Mouse (Mus musculus): ENCODE results near the gene Ostn. TPM values are rescaled to one million over a fixed set of nuclear protein-coding genes. Genes with fewer than 3 reads are reported as not detected.
"Not testable (repeated sequence)": the region's sequence is repeated elsewhere in the genome, so short reads cannot be mapped to it uniquely, and the experiment has no call there.

The Ostn gene
- not detected in 2 replicates for polyA plus RNA-seq (2015; fragmentation: Nextera tagmentation; extraction: Ambion mirVana)

- not testable (repeated sequence) for ATAC-seq (ENCODE audit: borderline replicate concordance, extremely low read depth, low FRiP score, low TSS enrichment); H3K4me2 ChIP-seq; H3K4me1 ChIP-seq; H3K27ac ChIP-seq; H3K9me3 ChIP-seq; H3K4me3 ChIP-seq; H3K36me3 ChIP-seq; H3K27me3 ChIP-seq; H3K9ac ChIP-seq
- 56% methylated on average over 4 of the region's 4 CpGs for WGBS
Measured at GRCm38 (mm10) chr16:27307189-27307588, at the start of gene Ostn. Gene Ostn, plus strand, starts transcription at chr16:27307489.

GRCm38 (mm10) chr16:27268748-27269147, 38.5 kb upstream of the Ostn start:
- no peaks in the 10 kb centered on the region for H3K27me3 ChIP-seq
- 74% methylated on average over 4 of the region's 4 CpGs for WGBS
- no peaks in the 10 kb centered on the region for H3K9me3 ChIP-seq
- no peaks in the 10 kb centered on the region for H3K36me3 ChIP-seq
- H3K4me2 ChIP-seq, result no peak overlapping the region
- no peak for ATAC-seq (ENCODE audit: borderline replicate concordance, extremely low read depth, low FRiP score, low TSS enrichment)
- H3K4me1 ChIP-seq, result no peaks in the 10 kb centered on the region
- H3K4me3 ChIP-seq, result no peak overlapping the region
- H3K27ac ChIP-seq, result no peak overlapping the region
- no peak overlapping the region for H3K9ac ChIP-seq

GRCm38 (mm10) chr16:27287410-27287809, 19.9 kb upstream of the Ostn start:
- Histone ChIP-seq H3K9me3 (no peaks in the 10 kb centered on the region), H3K4me1 (no peaks in the 10 kb centered on the region), H3K4me2 (no peak overlapping the region), H3K9ac (no peak overlapping the region), H3K27me3 (no peaks in the 10 kb centered on the region), H3K36me3 (no peaks in the 10 kb centered on the region), H3K4me3 (no peak overlapping the region), H3K27ac (no peak overlapping the region)
- no peak for ATAC-seq (ENCODE audit: borderline replicate concordance, extremely low read depth, low FRiP score, low TSS enrichment)
- 81% methylated on average over 3 of the region's 3 CpGs for WGBS

GRCm38 (mm10) chr16:27296508-27296907, 10.8 kb upstream of the Ostn start:
- no peak overlapping the region for H3K27ac ChIP-seq
- H3K4me1 ChIP-seq, result no peaks in the 10 kb centered on the region
- no peaks in the 10 kb centered on the region for H3K9me3 ChIP-seq
- no peak for ATAC-seq (ENCODE audit: borderline replicate concordance, extremely low read depth, low FRiP score, low TSS enrichment)
- no peaks in the 10 kb centered on the region for H3K27me3 ChIP-seq
- WGBS, result 94% methylated on average over 3 of the region's 3 CpGs
- no peak overlapping the region for H3K4me2 ChIP-seq
- H3K4me3 ChIP-seq, result no peak overlapping the region
- no peaks in the 10 kb centered on the region for H3K36me3 ChIP-seq
- H3K9ac ChIP-seq, result no peak overlapping the region

- Histone ChIP-seq H3K27ac (no peak overlapping the region), H3K27me3 (no peaks in the 10 kb centered on the region), H3K9me3 (no peaks in the 10 kb centered on the region), H3K4me2 (no peak overlapping the region), H3K4me1 (no peaks in the 10 kb centered on the region), H3K9ac (no peak overlapping the region), H3K36me3 (no peaks in the 10 kb centered on the region), H3K4me3 (no peak overlapping the region)
- WGBS, result 70% methylated on average over 2 of the region's 2 CpGs
- ATAC-seq (ENCODE audit: borderline replicate concordance, extremely low read depth, low FRiP score, low TSS enrichment), result no peak
Measured at GRCm38 (mm10) chr16:27296929-27297328, 10.4 kb upstream of the Ostn start.

- Histone ChIP-seq H3K9ac (no peak overlapping the region), H3K36me3 (no peaks in the 10 kb centered on the region), H3K4me2 (no peak overlapping the region), H3K27me3 (no peaks in the 10 kb centered on the region), H3K4me3 (no peak overlapping the region), H3K4me1 (no peaks in the 10 kb centered on the region), H3K9me3 (no peaks in the 10 kb centered on the region), H3K27ac (no peak overlapping the region)
- no peak for ATAC-seq (ENCODE audit: borderline replicate concordance, extremely low read depth, low FRiP score, low TSS enrichment)
- WGBS, result 59% methylated on average over 1 of the region's 1 CpGs
Measured at GRCm38 (mm10) chr16:27319099-27319498, 11.8 kb downstream of the Ostn start.

GRCm38 (mm10) chr16:27322047-27322446, 14.8 kb downstream of the Ostn start:
- no peaks in the 10 kb centered on the region for H3K9me3 ChIP-seq
- H3K4me3 ChIP-seq, result no peak overlapping the region
- ATAC-seq (ENCODE audit: borderline replicate concordance, extremely low read depth, low FRiP score, low TSS enrichment), result no peak
- H3K4me1 ChIP-seq, result no peaks in the 10 kb centered on the region
- no peak overlapping the region for H3K27ac ChIP-seq
- no peak overlapping the region for H3K9ac ChIP-seq
- no peaks in the 10 kb centered on the region for H3K27me3 ChIP-seq
- H3K36me3 ChIP-seq, result no peaks in the 10 kb centered on the region
- H3K4me2 ChIP-seq, result no peak overlapping the region

GRCm38 (mm10) chr16:27326463-27326862, 19.2 kb downstream of the Ostn start:
- Histone ChIP-seq H3K27me3 (no peaks in the 10 kb centered on the region), H3K9ac (no peak overlapping the region), H3K27ac (no peak overlapping the region), H3K4me3 (no peak overlapping the region), H3K36me3 (no peaks in the 10 kb centered on the region), H3K9me3 (no peaks in the 10 kb centered on the region), H3K4me2 (no peak overlapping the region), H3K4me1 (no peaks in the 10 kb centered on the region)
- no peak for ATAC-seq (ENCODE audit: borderline replicate concordance, extremely low read depth, low FRiP score, low TSS enrichment)
- WGBS, result 86% methylated on average over 2 of the region's 2 CpGs

- no peak overlapping the region for H3K4me3 ChIP-seq
- 62% methylated on average over 3 of the region's 3 CpGs for WGBS
- no peaks in the 10 kb centered on the region for H3K4me1 ChIP-seq
- H3K27me3 ChIP-seq, result no peaks in the 10 kb centered on the region
- H3K9ac ChIP-seq, result no peak overlapping the region
- H3K9me3 ChIP-seq, result no peaks in the 10 kb centered on the region
- H3K36me3 ChIP-seq, result no peaks in the 10 kb centered on the region
- no peak for ATAC-seq (ENCODE audit: borderline replicate concordance, extremely low read depth, low FRiP score, low TSS enrichment)
- H3K4me2 ChIP-seq, result no peak overlapping the region
- no peak overlapping the region for H3K27ac ChIP-seq
Measured at GRCm38 (mm10) chr16:27347521-27347920, 40.2 kb downstream of the Ostn start.

GRCm38 (mm10) chr16:27348359-27348758, 41.1 kb downstream of the Ostn start:
- WGBS, result 58% methylated on average over 1 of the region's 1 CpGs
- H3K4me2 ChIP-seq, result no peak overlapping the region
- no peak overlapping the region for H3K27ac ChIP-seq
- no peaks in the 10 kb centered on the region for H3K27me3 ChIP-seq
- no peaks in the 10 kb centered on the region for H3K4me1 ChIP-seq
- H3K4me3 ChIP-seq, result no peak overlapping the region
- H3K9ac ChIP-seq, result no peak overlapping the region
- H3K36me3 ChIP-seq, result no peaks in the 10 kb centered on the region
- H3K9me3 ChIP-seq, result no peaks in the 10 kb centered on the region
- ATAC-seq (ENCODE audit: borderline replicate concordance, extremely low read depth, low FRiP score, low TSS enrichment), result no peak

GRCm38 (mm10) chr16:27349235-27349634, 41.9 kb downstream of the Ostn start:
- Histone ChIP-seq H3K9me3 (no peaks in the 10 kb centered on the region), H3K4me1 (no peaks in the 10 kb centered on the region), H3K4me2 (no peak overlapping the region), H3K36me3 (no peaks in the 10 kb centered on the region), H3K9ac (no peak overlapping the region), H3K27ac (no peak overlapping the region), H3K27me3 (no peaks in the 10 kb centered on the region), H3K4me3 (no peak overlapping the region)
- WGBS, result 89% methylated on average over 2 of the region's 2 CpGs
- no peak for ATAC-seq (ENCODE audit: borderline replicate concordance, extremely low read depth, low FRiP score, low TSS enrichment)

GRCm38 (mm10) chr16:27349878-27350532, 42.7 kb downstream of the Ostn start:
- no peak overlapping the region for H3K9ac ChIP-seq
- no peaks in the 10 kb centered on the region for H3K4me1 ChIP-seq
- no peak overlapping the region for H3K4me2 ChIP-seq
- H3K27me3 ChIP-seq, result no peaks in the 10 kb centered on the region
- H3K4me3 ChIP-seq, result no peak overlapping the region
- 87% methylated on average over 7 of the region's 7 CpGs for WGBS
- H3K9me3 ChIP-seq, result no peaks in the 10 kb centered on the region
- no peak for ATAC-seq (ENCODE audit: borderline replicate concordance, extremely low read depth, low FRiP score, low TSS enrichment)
- no peaks in the 10 kb centered on the region for H3K36me3 ChIP-seq
- H3K27ac ChIP-seq, result no peak overlapping the region

- no peak overlapping the region for H3K4me3 ChIP-seq
- WGBS, result 73% methylated on average over 2 of the region's 2 CpGs
- no peaks in the 10 kb centered on the region for H3K4me1 ChIP-seq
- H3K9ac ChIP-seq, result no peak overlapping the region
- H3K36me3 ChIP-seq, result no peaks in the 10 kb centered on the region
- H3K9me3 ChIP-seq, result no peaks in the 10 kb centered on the region
- no peak for ATAC-seq (ENCODE audit: borderline replicate concordance, extremely low read depth, low FRiP score, low TSS enrichment)
- no peaks in the 10 kb centered on the region for H3K27me3 ChIP-seq
- no peak overlapping the region for H3K27ac ChIP-seq
- no peak overlapping the region for H3K4me2 ChIP-seq
Measured at GRCm38 (mm10) chr16:27354464-27354863, 47.2 kb downstream of the Ostn start.

Measured in lung, embryonic 15.5 days (tissue).